Mouse (Mus musculus): ENCODE results near the gene Miga2. TPM values are rescaled to one million over a fixed set of nuclear protein-coding genes. Genes with fewer than 3 reads are reported as not detected.

The Miga2 gene
- polyA plus RNA-seq (2014; fragmentation: Nextera tagmentation; extraction: Ambion mirVana) = 18.7 and 23.7 TPM in 2 replicates

DNA sequence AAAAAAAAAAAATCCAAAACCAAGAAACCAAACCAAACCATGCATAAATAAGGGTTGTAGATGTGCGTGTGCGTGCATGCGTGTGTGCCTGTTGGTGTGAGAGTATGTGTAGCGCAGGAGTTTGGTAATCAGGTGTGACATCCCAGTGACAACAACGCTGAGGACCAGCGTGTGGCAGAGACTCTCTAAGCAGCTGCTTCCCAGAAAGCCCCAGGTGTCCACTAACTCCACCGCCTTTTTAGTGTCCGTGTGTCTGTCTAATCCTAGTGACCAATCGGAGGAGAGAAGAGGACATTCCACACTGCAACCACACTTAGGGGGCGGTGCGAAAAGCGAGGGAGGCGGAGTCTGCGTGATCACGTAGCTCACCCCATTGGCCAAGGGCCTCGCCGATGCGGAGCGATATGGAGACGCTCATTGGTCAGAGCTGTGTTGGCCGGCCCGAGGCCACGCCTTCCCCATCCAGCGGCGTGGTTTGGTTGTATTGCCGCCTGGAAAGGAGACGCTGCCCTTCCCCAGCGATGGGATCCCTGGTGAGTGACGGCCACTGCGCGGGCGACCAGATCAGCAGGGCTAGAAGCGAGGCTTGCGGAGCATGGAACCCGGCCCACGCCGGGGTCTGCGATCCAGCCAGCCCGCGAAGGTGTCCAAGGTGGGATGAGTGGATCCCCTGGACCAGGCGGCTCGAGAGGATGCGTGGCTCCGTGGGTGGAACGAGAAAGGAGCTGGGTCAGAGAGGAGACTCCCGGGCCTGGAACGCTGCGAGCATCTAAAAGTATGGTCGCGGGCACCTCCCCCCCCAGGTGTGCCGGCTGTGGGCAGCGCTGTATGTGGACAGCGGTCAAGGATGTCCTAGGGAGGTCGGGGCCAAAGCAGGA lies at the start of gene Miga2:
TSS of gene Miga2 (plus strand) at position 461 of the 878 bp plus-strand sequence.
- ATAC-seq (peak; percentile 99), DNase-seq (ENCODE audit: low spot score) (peak; percentile 100)
- Histone ChIP-seq H3K4me3 (ENCODE audit: low read depth, low read length) (peak within 1 kb of the TSS; percentile 69), H3K9me3 (replicated peaks; ENCODE audit: control insufficient read depth, low read length) (no peaks in the 10 kb centered on the region), H3K9ac (ENCODE audit: low read length) (peak within 1 kb of the TSS; percentile 77), H3K4me2 (ENCODE audit: low read length) (peak within 1 kb of the TSS; percentile 95), H3K27me3 (replicated peaks; ENCODE audit: control insufficient read depth, insufficient read depth, low read length) (no peaks in the 10 kb centered on the region), H3K4me1 (ENCODE audit: control insufficient read depth, insufficient read depth, low read length) (peaks cover 6% of the 10 kb centered on the region), H3K27ac (ENCODE audit: low read depth, low read length) (peak within 1 kb of the TSS; percentile 52; the same call in 1 of the 2 replicates), H3K36me3 (ENCODE audit: control insufficient read depth, insufficient read depth, low read length) (peaks cover 21% of the 10 kb centered on the region)
- WGBS = under 1% methylated on average over 54 of the region's 54 CpGs

DNA sequence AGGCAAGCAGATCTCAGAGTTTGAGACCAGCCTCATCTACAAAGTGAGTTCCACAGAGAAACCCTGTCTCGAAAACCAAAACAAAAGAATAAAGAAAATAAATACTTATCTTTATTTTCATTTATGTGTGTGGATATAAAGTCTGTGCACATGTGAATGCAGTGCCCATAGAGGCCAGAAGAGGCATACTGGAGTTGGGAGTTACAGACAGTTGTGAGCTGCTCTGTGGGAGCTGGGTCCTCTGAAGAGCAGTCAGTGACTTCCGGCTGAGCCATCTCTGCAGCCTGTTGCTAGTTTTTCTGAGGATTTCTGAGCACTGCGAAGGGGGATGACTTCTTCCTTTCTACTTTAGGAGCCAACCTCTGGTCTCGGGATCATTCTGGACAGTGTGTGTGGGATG lies 47.9 kb upstream of the Miga2 start:
- no peaks in the 10 kb centered on the region for H3K9me3 ChIP-seq (replicated peaks; ENCODE audit: control insufficient read depth, low read length)
- 91% methylated on average over 4 of the region's 4 CpGs for WGBS
- H3K27me3 ChIP-seq (replicated peaks; ENCODE audit: control insufficient read depth, insufficient read depth, low read length) = no peaks in the 10 kb centered on the region
- ATAC-seq (no peak), DNase-seq (ENCODE audit: low spot score) (no peak)
- H3K4me3 ChIP-seq (ENCODE audit: low read depth, low read length) = no peak overlapping the region
- H3K9ac ChIP-seq (ENCODE audit: low read length) = no peak overlapping the region
- H3K27ac ChIP-seq (ENCODE audit: low read depth, low read length) = no peak overlapping the region
- H3K4me2 ChIP-seq (ENCODE audit: low read length) = no peak overlapping the region
- peaks cover 88% of the 10 kb centered on the region for H3K36me3 ChIP-seq (ENCODE audit: control insufficient read depth, insufficient read depth, low read length)
- no peaks in the 10 kb centered on the region for H3K4me1 ChIP-seq (ENCODE audit: control insufficient read depth, insufficient read depth, low read length)

DNA sequence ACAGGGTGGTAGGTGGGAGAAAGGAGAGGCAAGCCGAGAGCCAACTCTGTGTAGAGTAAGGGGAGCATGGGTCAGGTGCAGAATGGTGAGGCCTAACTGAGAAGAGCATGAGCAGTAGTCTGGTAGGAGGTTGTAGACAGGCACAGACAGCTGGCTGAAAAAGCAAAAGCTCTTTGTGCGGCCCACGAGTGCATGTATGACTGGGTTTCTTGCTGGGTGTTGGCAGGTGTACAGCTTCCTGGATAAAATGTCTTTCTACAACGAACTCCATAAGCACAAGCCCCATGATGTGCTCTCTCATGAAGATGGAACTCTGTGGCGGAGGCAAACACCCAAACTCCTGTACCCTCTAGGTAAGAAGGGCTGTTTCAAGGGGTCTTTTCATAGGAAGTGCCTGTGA lies 47.1 kb upstream of the Miga2 start:
- peaks cover 89% of the 10 kb centered on the region for H3K36me3 ChIP-seq (ENCODE audit: control insufficient read depth, insufficient read depth, low read length)
- H3K9me3 ChIP-seq (replicated peaks; ENCODE audit: control insufficient read depth, low read length) = no peaks in the 10 kb centered on the region
- DNase-seq (ENCODE audit: low spot score) (no peak), ATAC-seq (no peak)
- no peak overlapping the region for H3K9ac ChIP-seq (ENCODE audit: low read length)
- no peak overlapping the region for H3K4me2 ChIP-seq (ENCODE audit: low read length)
- H3K27ac ChIP-seq (ENCODE audit: low read depth, low read length) = no peak overlapping the region
- 93% methylated on average over 5 of the region's 5 CpGs for WGBS
- no peaks in the 10 kb centered on the region for H3K27me3 ChIP-seq (replicated peaks; ENCODE audit: control insufficient read depth, insufficient read depth, low read length)
- H3K4me3 ChIP-seq (ENCODE audit: low read depth, low read length) = no peak overlapping the region
- no peaks in the 10 kb centered on the region for H3K4me1 ChIP-seq (ENCODE audit: control insufficient read depth, insufficient read depth, low read length)

DNA sequence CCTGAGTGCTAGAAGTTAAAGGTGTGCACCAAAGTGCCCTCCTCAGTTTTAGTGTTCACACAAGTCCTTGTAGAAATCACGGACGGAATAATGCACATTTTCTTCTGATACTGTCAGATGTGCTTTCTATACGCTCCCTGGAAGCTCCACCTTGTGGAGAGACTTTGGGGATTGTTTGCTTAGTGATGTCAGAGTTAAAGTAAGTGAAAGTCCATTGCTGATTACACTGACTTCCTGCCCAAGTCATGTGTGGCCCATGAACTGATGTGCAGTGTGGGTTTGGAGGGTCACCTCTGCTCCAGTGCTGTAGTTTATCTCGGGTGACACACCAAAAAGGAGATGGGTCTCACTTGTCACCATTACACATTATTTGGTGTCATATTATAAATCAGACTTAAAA lies 44.8 kb upstream of the Miga2 start:
- no peak overlapping the region for H3K9ac ChIP-seq (ENCODE audit: low read length)
- ATAC-seq = no peak
- H3K9me3 ChIP-seq (replicated peaks; ENCODE audit: control insufficient read depth, low read length) = no peaks in the 10 kb centered on the region
- H3K27me3 ChIP-seq (replicated peaks; ENCODE audit: control insufficient read depth, insufficient read depth, low read length) = no peaks in the 10 kb centered on the region
- no peak overlapping the region for H3K27ac ChIP-seq (ENCODE audit: low read depth, low read length)
- no peaks in the 10 kb centered on the region for H3K4me1 ChIP-seq (ENCODE audit: control insufficient read depth, insufficient read depth, low read length)
- peaks cover 89% of the 10 kb centered on the region for H3K36me3 ChIP-seq (ENCODE audit: control insufficient read depth, insufficient read depth, low read length)
- no peak overlapping the region for H3K4me2 ChIP-seq (ENCODE audit: low read length)
- no peak for DNase-seq (ENCODE audit: low spot score)
- WGBS = 93% methylated on average over 4 of the region's 4 CpGs
- H3K4me3 ChIP-seq (ENCODE audit: low read depth, low read length) = no peak overlapping the region

DNA sequence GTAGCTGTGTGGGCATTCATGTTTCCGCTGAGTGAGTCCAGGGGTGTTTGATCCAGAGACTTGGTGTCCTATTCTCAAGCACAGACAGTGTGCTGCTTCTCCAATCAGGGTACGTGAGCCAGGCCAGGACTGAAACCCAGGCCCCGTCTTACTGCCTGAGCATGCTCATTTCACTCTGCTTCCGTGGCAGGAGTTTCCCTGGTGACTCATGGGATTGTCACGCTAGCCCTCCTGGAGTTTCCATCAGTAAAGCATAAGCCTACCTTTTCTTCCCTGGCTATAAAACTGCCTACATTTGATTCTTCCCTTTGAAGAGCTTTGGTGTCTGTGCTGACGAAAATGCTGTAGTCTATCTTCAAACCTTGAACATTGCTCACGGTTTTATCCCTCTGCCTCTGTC lies 40.9 kb upstream of the Miga2 start:
- Histone ChIP-seq H3K9ac (ENCODE audit: low read length) (no peak overlapping the region), H3K4me1 (ENCODE audit: control insufficient read depth, insufficient read depth, low read length) (no peaks in the 10 kb centered on the region), H3K4me2 (ENCODE audit: low read length) (no peak overlapping the region), H3K27ac (ENCODE audit: low read depth, low read length) (no peak overlapping the region), H3K4me3 (ENCODE audit: low read depth, low read length) (no peak overlapping the region), H3K27me3 (replicated peaks; ENCODE audit: control insufficient read depth, insufficient read depth, low read length) (no peaks in the 10 kb centered on the region), H3K36me3 (ENCODE audit: control insufficient read depth, insufficient read depth, low read length) (peaks cover 88% of the 10 kb centered on the region), H3K9me3 (replicated peaks; ENCODE audit: control insufficient read depth, low read length) (no peaks in the 10 kb centered on the region)
- ATAC-seq (no peak), DNase-seq (ENCODE audit: low spot score) (no peak)
- WGBS = 91% methylated on average over 7 of the region's 7 CpGs

DNA sequence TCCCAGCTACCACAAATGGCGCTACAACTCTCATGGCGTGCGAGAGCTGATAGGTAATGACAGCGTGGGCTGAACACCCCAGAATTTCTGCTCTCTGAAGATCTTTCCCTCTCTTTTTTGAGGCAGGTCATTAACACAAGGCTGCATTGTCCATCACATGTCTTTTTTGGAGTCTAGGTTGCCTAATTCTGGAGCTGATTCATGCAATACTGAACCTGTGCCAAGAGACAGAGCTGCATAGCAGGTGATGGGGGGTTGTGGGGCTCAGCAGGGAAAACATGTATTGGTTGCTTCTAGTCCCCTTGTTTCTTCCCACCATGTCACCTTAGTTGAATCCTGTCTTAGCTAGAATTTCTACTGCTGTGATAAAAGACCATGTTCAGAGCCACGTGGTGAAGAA lies 38.7 kb upstream of the Miga2 start:
- no peak overlapping the region for H3K4me3 ChIP-seq (ENCODE audit: low read depth, low read length)
- H3K9me3 ChIP-seq (replicated peaks; ENCODE audit: control insufficient read depth, low read length) = no peaks in the 10 kb centered on the region
- H3K4me2 ChIP-seq (ENCODE audit: low read length) = no peak overlapping the region
- H3K27ac ChIP-seq (ENCODE audit: low read depth, low read length) = no peak overlapping the region
- WGBS = 97% methylated on average over 5 of the region's 5 CpGs
- H3K9ac ChIP-seq (ENCODE audit: low read length) = no peak overlapping the region
- no peak for ATAC-seq
- DNase-seq (ENCODE audit: low spot score) = no peak
- H3K27me3 ChIP-seq (replicated peaks; ENCODE audit: control insufficient read depth, insufficient read depth, low read length) = no peaks in the 10 kb centered on the region
- peaks cover 95% of the 10 kb centered on the region for H3K36me3 ChIP-seq (ENCODE audit: control insufficient read depth, insufficient read depth, low read length)
- H3K4me1 ChIP-seq (ENCODE audit: control insufficient read depth, insufficient read depth, low read length) = no peaks in the 10 kb centered on the region

DNA sequence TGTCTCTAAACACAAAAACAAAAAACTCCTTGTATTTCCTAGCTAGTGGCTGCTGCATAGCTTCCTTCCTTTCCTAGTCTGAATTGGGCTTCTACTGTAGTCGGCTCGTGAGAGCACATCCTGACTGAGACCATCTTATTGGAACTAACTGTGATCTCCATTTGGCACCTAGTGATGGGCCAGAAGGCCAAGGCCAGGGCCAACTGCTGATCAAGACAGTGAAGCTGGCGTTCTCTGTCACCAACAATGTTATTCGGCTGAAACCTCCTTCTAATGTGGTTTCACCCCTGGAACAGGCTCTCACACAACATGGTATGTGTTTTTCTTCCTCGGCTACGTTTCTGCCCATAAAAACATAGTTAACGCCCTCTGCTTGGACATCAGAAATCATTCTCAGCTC lies 36.8 kb upstream of the Miga2 start:
- WGBS = 95% methylated on average over 7 of the region's 7 CpGs
- no peaks in the 10 kb centered on the region for H3K4me1 ChIP-seq (ENCODE audit: control insufficient read depth, insufficient read depth, low read length)
- no peaks in the 10 kb centered on the region for H3K9me3 ChIP-seq (replicated peaks; ENCODE audit: control insufficient read depth, low read length)
- no peak overlapping the region for H3K4me3 ChIP-seq (ENCODE audit: low read depth, low read length)
- no peaks in the 10 kb centered on the region for H3K27me3 ChIP-seq (replicated peaks; ENCODE audit: control insufficient read depth, insufficient read depth, low read length)
- ATAC-seq (no peak), DNase-seq (ENCODE audit: low spot score) (no peak)
- H3K9ac ChIP-seq (ENCODE audit: low read length) = no peak overlapping the region
- no peak overlapping the region for H3K27ac ChIP-seq (ENCODE audit: low read depth, low read length)
- H3K36me3 ChIP-seq (ENCODE audit: control insufficient read depth, insufficient read depth, low read length) = peaks cover 97% of the 10 kb centered on the region
- H3K4me2 ChIP-seq (ENCODE audit: low read length) = no peak overlapping the region

DNA sequence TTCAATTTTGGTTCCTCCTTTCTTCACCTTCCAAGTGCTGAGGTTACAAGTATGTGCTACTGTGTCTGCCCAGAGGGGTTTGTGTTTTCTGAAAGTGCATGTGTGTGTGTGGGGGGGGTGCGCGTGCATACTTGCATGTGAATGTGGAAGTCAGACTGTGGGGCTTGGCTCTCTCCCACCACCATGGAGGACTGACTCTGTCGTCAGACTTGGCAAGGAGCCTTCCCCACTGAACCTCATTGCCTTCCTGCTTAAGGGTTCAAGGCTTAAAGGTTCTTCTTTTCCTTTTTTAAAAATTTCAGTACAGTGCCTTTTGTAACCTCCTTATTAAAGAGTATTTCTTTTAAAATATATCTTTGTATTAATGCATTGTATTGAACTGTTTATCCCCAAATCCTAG lies 35.2 kb upstream of the Miga2 start:
- H3K27ac ChIP-seq (ENCODE audit: low read depth, low read length) = no peak overlapping the region
- H3K4me1 ChIP-seq (ENCODE audit: control insufficient read depth, insufficient read depth, low read length) = no peaks in the 10 kb centered on the region

DNA sequence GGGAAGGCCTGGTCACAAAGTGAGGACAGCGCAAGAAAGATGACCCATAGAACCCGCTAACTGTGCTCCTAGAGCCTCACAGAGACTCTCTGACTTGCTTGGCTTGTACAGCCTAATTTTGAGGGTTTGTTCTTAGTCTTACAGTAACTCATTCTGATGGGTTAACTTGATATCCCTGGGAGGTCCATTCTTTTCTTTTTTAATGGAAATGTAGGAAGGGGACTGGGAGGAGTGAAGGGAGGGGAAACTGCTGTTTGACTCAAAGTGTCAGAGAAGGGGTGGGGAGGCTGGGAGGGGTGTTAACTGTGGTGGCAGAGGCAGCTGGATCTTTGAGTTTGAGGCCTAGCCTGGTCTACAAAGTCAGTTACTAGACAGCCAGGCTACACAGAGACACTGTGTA lies 28.7 kb upstream of the Miga2 start:
- Histone ChIP-seq H3K9me3 (replicated peaks; ENCODE audit: control insufficient read depth, low read length) (no peaks in the 10 kb centered on the region), H3K4me2 (ENCODE audit: low read length) (no peak overlapping the region), H3K36me3 (ENCODE audit: control insufficient read depth, insufficient read depth, low read length) (peaks cover 98% of the 10 kb centered on the region), H3K27ac (ENCODE audit: low read depth, low read length) (no peak overlapping the region), H3K9ac (ENCODE audit: low read length) (no peak overlapping the region), H3K4me1 (ENCODE audit: control insufficient read depth, insufficient read depth, low read length) (no peaks in the 10 kb centered on the region), H3K4me3 (ENCODE audit: low read depth, low read length) (no peak overlapping the region), H3K27me3 (replicated peaks; ENCODE audit: control insufficient read depth, insufficient read depth, low read length) (no peaks in the 10 kb centered on the region)
- 91% methylated on average over 2 of the region's 2 CpGs for WGBS
- ATAC-seq = no peak
- DNase-seq (ENCODE audit: low spot score) = no peak

More for the DNA sequence above, 35.2 kb upstream of the Miga2 start:
- DNase-seq (ENCODE audit: low spot score) = no peak
- no peak overlapping the region for H3K4me2 ChIP-seq (ENCODE audit: low read length)
- H3K9me3 ChIP-seq (replicated peaks; ENCODE audit: control insufficient read depth, low read length) = no peaks in the 10 kb centered on the region
- no peak for ATAC-seq
- H3K36me3 ChIP-seq (ENCODE audit: control insufficient read depth, insufficient read depth, low read length) = peaks cover 97% of the 10 kb centered on the region
- H3K4me3 ChIP-seq (ENCODE audit: low read depth, low read length) = no peak overlapping the region
- H3K9ac ChIP-seq (ENCODE audit: low read length) = no peak overlapping the region
- no peaks in the 10 kb centered on the region for H3K27me3 ChIP-seq (replicated peaks; ENCODE audit: control insufficient read depth, insufficient read depth, low read length)
- WGBS = 95% methylated on average over 3 of the region's 3 CpGs
